Mouse (Mus musculus) kidney, embryonic 14.5 days (tissue): Measurements from ENCODE around the gene Ramp2. TPM values are rescaled to one million over a fixed set of nuclear protein-coding genes. Genes with fewer than 3 reads are reported as not detected.

ENCODE experiments used
- ATAC-seq: fragments of 200-750 bp; cut with Nextera tagmentation; 2 replicates; pipeline ENCODE4 v1.8.0; 2017; ENCODE audit warnings: moderate number of reproducible peaks, mild to moderate bottlenecking, moderate TSS enrichment, moderate library complexity; ENCODE audit not compliant: low FRiP score, low TSS enrichment
- H3K27ac ChIP-seq: fragments of 300-500 bp; sonication (generic); 2 replicates; pipeline ENCODE4 v1.5.1; 2014; ENCODE audit warnings: low read depth, mild to moderate bottlenecking, low read length, moderate library complexity, mixed read lengths
- H3K27me3 ChIP-seq: fragments of 300-500 bp; sonication (generic); 2 replicates; pipeline ENCODE4 v1.6.1; 2014; ENCODE audit warnings: mild to moderate bottlenecking, low read length; ENCODE audit not compliant: control insufficient read depth, insufficient read depth
- H3K36me3 ChIP-seq: fragments of 300-500 bp; sonication (generic); 2 replicates; pipeline ENCODE4 v1.6.1; 2014; ENCODE audit warnings: low read length, mixed read lengths; ENCODE audit not compliant: control insufficient read depth, insufficient read depth
- H3K4me1 ChIP-seq: fragments of 300-500 bp; sonication (generic); 2 replicates; pipeline ENCODE4 v1.6.1; 2014; ENCODE audit warnings: low read length, mixed read lengths; ENCODE audit not compliant: control insufficient read depth, insufficient read depth
- H3K4me2 ChIP-seq: fragments of 300-500 bp; sonication (generic); replicated peaks from 2 replicates; pipeline ENCODE4 v1.6.1; 2014; ENCODE audit warnings: low read depth, mild to moderate bottlenecking, low read length
- H3K4me3 ChIP-seq: fragments of 300-500 bp; sonication (generic); 2 replicates; pipeline ENCODE4 v1.5.1; 2014; ENCODE audit warnings: mild to moderate bottlenecking, low read length
- H3K9ac ChIP-seq: fragments of 300-500 bp; sonication (generic); 2 replicates; pipeline ENCODE4 v1.6.1; 2014; ENCODE audit warnings: low read depth, mild to moderate bottlenecking, low read length, moderate library complexity
- H3K9me3 ChIP-seq: fragments of 300-500 bp; sonication (generic); 2 replicates; pipeline ENCODE4 v1.6.1; 2016; ENCODE audit warnings: low read length; ENCODE audit not compliant: control insufficient read depth
- WGBS: fragments of 180-500 bp; shearing (Covaris S2); extraction: QIAGEN DNeasy Blood & Tissue Kit; methylation state at CpG from one replicate; pipeline ENCODE4 v1.1.7; 2014; 5-methylcytosine and 5-hydroxymethylcytosine counted together
- polyA plus RNA-seq: library from polyadenylated mRNA; unstranded; fragments of >200 nt; fragmentation: Nextera tagmentation; extraction: Ambion mirVana; gene quantifications from 2 replicates; pipeline ENCODE4 v1.2.1, GENCODE M21; 2014

Ramp2 gene
- polyA plus RNA-seq, 1 experiment from 2014 or later = 248 TPM

- Histone ChIP-seq H3K9ac (no peak overlapping the region; the same call in 1 of the 2 replicates), H3K4me3 (peak overlapping the region; percentile 1; the same call in 1 of the 2 replicates), H3K4me1 (peaks cover 31% of the 10 kb centered on the region), H3K4me2 (peak overlapping the region; percentile 93), H3K36me3 (no peaks in the 10 kb centered on the region), H3K27me3 (no peaks in the 10 kb centered on the region), H3K27ac (peak overlapping the region; percentile 39; the same call in 1 of the 2 replicates), H3K9me3 (no peaks in the 10 kb centered on the region)
- ATAC-seq = peak; percentile 63; the same call in 1 of the 2 replicates
- 24% methylated on average over 14 of the region's 14 CpGs for WGBS
Measured at GRCm38 (mm10) chr11:101248258-101248994, 2.6 kb downstream of the Ramp2 start.

DNA sequence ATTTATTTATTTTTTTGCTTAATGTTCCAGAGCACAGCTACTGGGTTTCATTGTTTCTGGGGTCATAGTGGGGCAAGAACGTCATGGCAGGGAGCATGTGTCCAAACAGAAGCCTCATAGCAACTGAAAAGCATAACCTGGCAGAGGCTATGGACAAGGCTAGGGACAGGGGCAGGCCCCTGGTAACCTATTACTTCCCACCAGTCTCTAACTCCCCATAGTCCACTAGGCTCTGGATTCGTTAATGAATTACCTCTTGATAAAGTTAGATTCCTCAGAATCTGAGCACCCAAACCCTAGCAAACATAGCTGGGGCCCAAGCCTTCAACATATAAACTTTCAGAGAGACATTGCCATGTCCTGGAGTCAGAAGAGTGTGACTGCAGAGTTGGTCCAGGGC lies 5.2 kb downstream of the Ramp2 start:
- H3K27me3 ChIP-seq = no peaks in the 10 kb centered on the region
- peaks cover 27% of the 10 kb centered on the region for H3K4me1 ChIP-seq
- no peak overlapping the region for H3K27ac ChIP-seq
- peaks cover 3% of the 10 kb centered on the region; the same call in 1 of the 2 replicates for H3K36me3 ChIP-seq
- H3K4me2 ChIP-seq = no peak overlapping the region
- no peak for ATAC-seq
- H3K4me3 ChIP-seq = no peak overlapping the region
- no peaks in the 10 kb centered on the region for H3K9me3 ChIP-seq
- no peak overlapping the region; the same call in 1 of the 2 replicates for H3K9ac ChIP-seq
- WGBS = 67% methylated on average over 2 of the region's 2 CpGs

- Histone ChIP-seq H3K4me3 (peak overlapping the region; percentile 60), H3K4me2 (peak overlapping the region; percentile 65), H3K4me1 (peaks cover 18% of the 10 kb centered on the region), H3K27me3 (no peaks in the 10 kb centered on the region), H3K27ac (peak overlapping the region; percentile 81), H3K9me3 (no peaks in the 10 kb centered on the region), H3K9ac (peak overlapping the region; percentile 71), H3K36me3 (peaks cover 9% of the 10 kb centered on the region; the same call in 1 of the 2 replicates)
- ATAC-seq = no peak
- WGBS = 10% methylated on average over 7 of the region's 7 CpGs
Measured at GRCm38 (mm10) chr11:101252941-101253340, 7.1 kb downstream of the Ramp2 start.

DNA sequence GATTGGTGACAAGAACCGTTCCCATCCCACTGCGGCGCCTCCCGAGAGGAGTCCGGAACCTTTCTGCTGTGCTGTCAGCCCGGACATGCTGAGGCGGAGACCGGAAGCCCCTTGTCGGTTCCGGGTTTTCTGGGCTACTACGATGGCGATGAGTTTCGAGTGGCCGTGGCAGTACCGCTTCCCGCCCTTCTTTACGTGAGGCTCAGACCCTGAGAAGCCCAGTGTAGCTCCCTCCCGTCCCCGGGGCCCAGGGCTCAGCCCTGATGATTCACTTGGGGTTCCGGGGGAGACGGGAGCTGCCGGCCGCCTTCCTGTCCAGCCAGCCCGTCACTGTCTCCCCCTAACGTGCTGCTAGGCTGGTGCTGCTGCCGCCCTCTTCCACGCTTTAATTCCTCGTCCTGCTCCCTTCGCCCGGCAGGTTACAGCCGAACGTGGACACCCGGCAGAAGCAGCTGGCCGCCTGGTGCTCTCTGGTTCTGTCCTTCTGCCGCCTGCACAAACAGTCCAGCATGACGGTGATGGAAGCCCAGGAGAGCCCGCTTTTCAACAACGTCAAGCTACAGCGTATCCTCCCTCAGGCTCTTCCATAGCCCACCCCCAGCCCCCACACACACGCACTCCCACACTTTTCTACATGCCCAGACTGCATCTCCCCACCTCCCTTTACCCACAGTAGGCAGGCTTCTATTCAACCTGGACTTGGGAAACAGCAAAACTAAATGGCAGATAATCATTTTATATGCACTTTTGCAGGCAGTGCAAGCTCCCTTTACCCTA lies 8.0 kb downstream of the Ramp2 start, which contains the start of gene Vps25:
Gene Vps25 (plus strand): TSS at position 95 of the 777 bp plus-strand sequence.
- under 1% methylated on average over 40 of the region's 40 CpGs for WGBS
- H3K4me3 ChIP-seq = peak within 1 kb of the TSS; percentile 60
- H3K9me3 ChIP-seq = no peaks in the 10 kb centered on the region
- peak within 1 kb of the TSS; percentile 81 for H3K27ac ChIP-seq
- no peaks in the 10 kb centered on the region for H3K27me3 ChIP-seq
- peaks cover 13% of the 10 kb centered on the region; the same call in 1 of the 2 replicates for H3K36me3 ChIP-seq
- peak within 1 kb of the TSS; percentile 65 for H3K4me2 ChIP-seq
- peak within 1 kb of the TSS; percentile 71 for H3K9ac ChIP-seq
- peak; percentile 74 for ATAC-seq
- H3K4me1 ChIP-seq = peaks cover 21% of the 10 kb centered on the region

DNA sequence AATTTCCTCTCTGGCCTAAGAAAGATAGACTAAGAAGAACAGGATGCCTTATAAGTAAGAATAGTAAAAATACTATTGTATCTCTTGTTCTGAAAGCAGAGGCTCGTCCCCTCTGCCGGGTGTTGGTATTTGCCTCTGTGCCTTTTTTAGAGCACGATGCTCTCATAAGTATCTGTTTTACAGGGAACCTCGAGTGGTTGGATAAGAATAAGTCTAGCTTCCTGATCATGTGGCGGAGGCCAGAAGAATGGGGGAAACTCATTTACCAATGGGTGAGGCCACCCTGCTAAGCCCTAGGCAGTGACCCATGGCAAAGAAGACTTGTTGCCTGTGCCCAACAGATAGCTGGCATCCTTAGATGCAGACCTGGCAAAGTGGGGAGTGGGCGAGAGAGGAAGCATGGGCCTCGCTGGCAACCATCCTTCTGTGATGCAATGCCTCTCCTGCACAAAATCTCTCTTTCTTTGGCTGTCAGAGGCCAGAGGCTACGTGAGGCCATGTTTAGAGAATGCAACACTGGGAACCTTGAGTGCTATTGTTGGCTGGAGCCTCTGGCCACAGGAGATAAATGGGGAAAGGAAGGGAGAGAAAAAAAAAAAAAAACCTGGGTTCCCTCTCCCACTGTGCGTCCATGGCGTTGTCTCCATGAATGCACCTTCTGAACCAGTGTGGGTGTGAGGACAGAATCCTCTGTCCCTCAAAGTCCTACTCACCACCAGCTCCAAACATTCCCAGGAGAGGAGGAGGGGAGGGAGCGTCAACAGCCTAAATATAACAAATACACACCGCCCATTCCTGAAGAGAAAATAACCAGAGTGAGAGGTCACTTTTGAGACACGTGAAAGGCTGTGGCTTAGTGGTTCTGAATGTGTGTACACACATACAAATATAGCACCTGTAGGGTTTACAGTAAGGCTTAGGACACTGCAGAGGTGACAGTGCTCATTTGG lies 10.3 kb downstream of the Ramp2 start:
- Histone ChIP-seq H3K9me3 (no peaks in the 10 kb centered on the region), H3K27me3 (no peaks in the 10 kb centered on the region), H3K4me3 (no peak overlapping the region), H3K4me1 (peaks cover 33% of the 10 kb centered on the region), H3K4me2 (no peak overlapping the region), H3K36me3 (peaks cover 13% of the 10 kb centered on the region; the same call in 1 of the 2 replicates), H3K27ac (no peak overlapping the region), H3K9ac (no peak overlapping the region)
- no peak for ATAC-seq
- WGBS = 86% methylated on average over 13 of the region's 13 CpGs

GRCm38 (mm10) chr11:101259261-101259712 lies 13.5 kb downstream of the Ramp2 start:
- peaks cover 40% of the 10 kb centered on the region for H3K4me1 ChIP-seq
- H3K4me2 ChIP-seq = peak overlapping the region; percentile 75
- peak overlapping the region; percentile 96 for H3K27ac ChIP-seq
- peak overlapping the region; percentile 50 for H3K4me3 ChIP-seq
- H3K27me3 ChIP-seq = peaks cover 9% of the 10 kb centered on the region; the same call in 1 of the 2 replicates
- peak overlapping the region; percentile 61; the same call in 1 of the 2 replicates for H3K9ac ChIP-seq
- 4% methylated on average over 6 of the region's 6 CpGs for WGBS
- H3K36me3 ChIP-seq = peaks cover 13% of the 10 kb centered on the region; the same call in 1 of the 2 replicates
- no peaks in the 10 kb centered on the region for H3K9me3 ChIP-seq
- ATAC-seq = peak; percentile 70

GRCm38 (mm10) chr11:101259948-101260825 lies 14.4 kb downstream of the Ramp2 start, which contains the start of gene Wnk4:
Gene Wnk4, plus strand, starts transcription at chr11:101260567.
- ATAC-seq = peak; percentile 85
- H3K36me3 ChIP-seq = peaks cover 13% of the 10 kb centered on the region; the same call in 1 of the 2 replicates
- H3K4me3 ChIP-seq = peak within 1 kb of the TSS; percentile 50
- WGBS = under 1% methylated on average over 36 of the region's 43 CpGs
- H3K27ac ChIP-seq = peak within 1 kb of the TSS; percentile 96
- peak within 1 kb of the TSS; percentile 75 for H3K4me2 ChIP-seq
- peak within 1 kb of the TSS; percentile 61 for H3K9ac ChIP-seq
- H3K4me1 ChIP-seq = peaks cover 47% of the 10 kb centered on the region
- H3K27me3 ChIP-seq = peaks cover 9% of the 10 kb centered on the region; the same call in 1 of the 2 replicates
- no peaks in the 10 kb centered on the region for H3K9me3 ChIP-seq
